Mouse (Mus musculus) left cerebral cortex, postnatal 25 days (tissue): ENCODE measurements around the gene Mib2. TPM values are rescaled to one million over a fixed set of nuclear protein-coding genes. Genes with fewer than 3 reads are reported as not detected.
"Not testable (repeated sequence)": the region's sequence is repeated elsewhere in the genome, so short reads cannot be mapped to it uniquely, and the experiment has no call there.

Source experiments
- DNase-seq, 2 experiments: peaks; one replicate each; pipeline ENCODE4 v3.0.0; 2022; ENCODE audit warnings: low spot score in 2 of 2, mixed read lengths in 1 of 2
- intact Hi-C: fragments of 180-260 bp; cut with DNase I; formaldehyde crosslinking; loops from one replicate; pipeline ENCODE4 v1.15.1; 2025
- total RNA-seq, 2 experiments: library from RNA; stranded (reverse); gene quantifications; 2 replicates each; pipeline ENCODE4 v1.2.3; 2021

The Mib2 gene
- total RNA-seq, result 100 to 1,000 TPM; 112 to 113 TPM

DNA sequence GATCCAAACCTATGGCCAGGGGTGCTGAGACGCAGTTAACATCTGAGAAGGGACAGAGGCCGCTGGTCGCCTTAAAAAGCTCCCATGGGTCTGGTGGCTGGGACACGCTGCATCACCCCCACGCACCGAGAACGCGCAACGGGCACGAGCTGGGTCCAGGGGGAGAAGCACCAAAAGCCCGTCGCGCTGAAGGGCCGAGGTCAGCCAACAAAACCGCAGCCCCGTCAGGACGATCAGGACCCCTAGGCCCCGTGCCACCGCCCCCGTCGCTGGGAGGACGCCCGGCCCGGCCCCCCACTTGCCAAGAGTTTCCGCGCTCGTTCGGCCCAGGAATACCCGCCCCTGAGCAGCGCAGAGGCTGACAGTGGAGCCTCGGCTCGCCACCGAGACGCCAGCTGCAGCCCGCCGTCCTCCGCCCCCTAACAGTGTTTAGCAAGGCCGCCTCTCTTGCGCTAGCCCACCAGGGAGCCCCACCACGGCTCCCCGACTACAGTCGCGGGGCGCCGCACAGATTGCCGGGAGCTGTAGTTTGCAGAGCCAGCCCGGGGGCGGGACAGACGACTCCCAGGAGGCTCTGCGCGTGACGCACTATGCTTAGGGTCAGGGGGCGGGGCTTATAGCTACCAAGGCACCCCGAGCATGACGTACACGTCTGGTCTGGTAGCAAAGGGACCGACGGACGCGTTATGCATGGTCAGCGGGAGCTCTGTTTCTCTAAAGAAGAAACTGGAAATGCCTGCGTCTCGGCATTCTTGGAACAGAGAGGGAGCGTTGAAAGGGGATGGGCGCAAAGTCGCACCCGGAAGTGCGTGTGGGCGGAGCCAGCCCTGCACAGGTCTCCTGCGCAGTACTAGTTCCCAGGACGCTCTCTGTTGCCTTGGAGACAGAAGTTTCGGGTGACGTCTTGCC, at the start of gene Mib2:
Mib2 (minus strand) TSS at position 510 of the 909 bp plus-strand sequence.
- peak; percentile 98 to 99 for DNase-seq
- intact Hi-C loops, result loop anchor here (1.0 kb wide), 1 partner anchor 26 kb away; no protein-coding TSS in a partner anchor

- no peak for DNase-seq
- intact Hi-C loops, result no loop called here
Observed at GRCm38 (mm10) chr4:155710521-155711252, 41.7 kb upstream of the Mib2 start.

DNA sequence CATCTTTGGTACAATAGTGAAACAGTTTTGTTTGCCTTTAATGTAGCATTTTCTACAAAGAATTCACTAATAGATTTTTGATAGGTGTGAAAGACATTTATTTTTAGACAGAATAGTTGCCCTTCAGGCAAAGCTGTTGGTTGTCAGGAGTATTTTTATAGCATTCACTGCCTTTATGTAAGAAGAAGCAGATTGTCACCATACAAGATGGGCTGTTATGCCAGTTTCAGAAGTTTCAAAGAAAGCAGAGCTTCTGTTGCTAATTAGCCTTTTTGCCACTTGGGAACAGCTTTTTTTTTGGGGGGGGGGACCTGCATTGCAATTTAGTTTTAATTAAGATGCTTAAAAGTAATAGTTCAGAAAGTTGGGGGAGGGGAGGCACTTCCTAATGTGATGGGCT, 40.0 kb upstream of the Mib2 start:
- DNase-seq, result peak in 1 of 2 experiments; percentile 51
- intact Hi-C loops, result no loop called here

DNA sequence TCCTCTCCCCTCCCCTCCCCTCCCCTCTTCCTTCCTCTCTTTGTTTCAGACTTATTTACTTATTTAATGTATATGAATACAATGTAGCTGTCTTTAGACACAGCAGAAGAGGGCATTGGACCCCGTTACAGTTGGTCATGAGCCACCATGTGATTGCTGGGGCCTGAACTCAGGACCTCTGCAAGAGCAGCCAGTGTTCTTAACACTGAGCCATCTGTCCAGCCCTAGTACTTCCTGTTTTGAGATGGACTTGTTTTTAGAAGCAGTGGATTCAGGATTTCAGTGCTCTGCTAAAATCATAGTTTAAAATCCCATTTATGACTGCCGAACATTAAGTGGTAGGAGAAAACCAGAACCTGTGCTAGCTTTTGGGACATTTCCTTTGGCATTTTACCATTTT, 39.6 kb upstream of the Mib2 start:
- no peak for DNase-seq
- intact Hi-C loops, result no loop called here

- no peak for DNase-seq
- intact Hi-C loops, result loop anchor here (1.0 to 2.0 kb wide), 2 partner anchors 29 to 81 kb away; partner anchors contain the start of genes Cdk11b and Tmem240
Observed at GRCm38 (mm10) chr4:155705592-155705929, 36.6 kb upstream of the Mib2 start.

GRCm38 (mm10) chr4:155704721-155705591, 36.0 kb upstream of the Mib2 start, which contains the start of gene Ssu72:
Gene Ssu72 (plus strand): TSS chr4:155704800.
- DNase-seq, result peak; percentile 97
- intact Hi-C loops, result loop anchor here (1.0 to 2.0 kb wide), 2 partner anchors 30 to 81 kb away; partner anchors contain the start of genes Cdk11b and Tmem240

- intact Hi-C loops, result no loop called here
Observed at GRCm38 (mm10) chr4:155703425-155703929, 34.5 kb upstream of the Mib2 start.

DNA sequence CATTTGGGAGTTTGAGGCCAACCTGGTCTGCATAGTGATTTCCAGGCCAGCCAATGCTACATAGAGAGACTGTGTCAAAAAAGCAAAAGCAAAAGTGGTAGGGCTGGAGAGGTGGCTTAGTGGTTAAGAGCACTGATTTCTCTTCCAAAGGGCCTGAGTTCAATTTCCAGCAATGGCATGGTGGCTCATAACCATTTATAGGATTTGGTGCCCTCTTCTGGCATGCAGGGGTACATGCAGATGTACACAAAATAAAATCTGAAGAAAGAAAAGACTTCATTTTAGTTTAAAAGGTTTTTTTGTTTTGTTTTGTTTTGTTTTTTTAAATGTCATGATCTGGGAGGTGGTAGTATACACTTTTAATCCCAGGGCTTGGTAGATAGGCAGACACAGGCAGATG, 31.4 kb upstream of the Mib2 start:
- intact Hi-C loops, result no loop called here
- DNase-seq, result no peak

More at GRCm38 (mm10) chr4:155703425-155703929, 34.5 kb upstream of the Mib2 start:
- DNase-seq, result no peak

- intact Hi-C loops, result no loop called here
- peak; percentile 6 to 48 for DNase-seq
Observed at GRCm38 (mm10) chr4:155696261-155697255, 27.6 kb upstream of the Mib2 start.

GRCm38 (mm10) chr4:155695531-155696062, 26.6 kb upstream of the Mib2 start:
- DNase-seq, result no peak
- intact Hi-C loops, result loop anchor here (1.0 to 2.0 kb wide), 2 partner anchors 26 to 71 kb away; partner anchors contain the start of genes Cdk11b and Mib2

DNA sequence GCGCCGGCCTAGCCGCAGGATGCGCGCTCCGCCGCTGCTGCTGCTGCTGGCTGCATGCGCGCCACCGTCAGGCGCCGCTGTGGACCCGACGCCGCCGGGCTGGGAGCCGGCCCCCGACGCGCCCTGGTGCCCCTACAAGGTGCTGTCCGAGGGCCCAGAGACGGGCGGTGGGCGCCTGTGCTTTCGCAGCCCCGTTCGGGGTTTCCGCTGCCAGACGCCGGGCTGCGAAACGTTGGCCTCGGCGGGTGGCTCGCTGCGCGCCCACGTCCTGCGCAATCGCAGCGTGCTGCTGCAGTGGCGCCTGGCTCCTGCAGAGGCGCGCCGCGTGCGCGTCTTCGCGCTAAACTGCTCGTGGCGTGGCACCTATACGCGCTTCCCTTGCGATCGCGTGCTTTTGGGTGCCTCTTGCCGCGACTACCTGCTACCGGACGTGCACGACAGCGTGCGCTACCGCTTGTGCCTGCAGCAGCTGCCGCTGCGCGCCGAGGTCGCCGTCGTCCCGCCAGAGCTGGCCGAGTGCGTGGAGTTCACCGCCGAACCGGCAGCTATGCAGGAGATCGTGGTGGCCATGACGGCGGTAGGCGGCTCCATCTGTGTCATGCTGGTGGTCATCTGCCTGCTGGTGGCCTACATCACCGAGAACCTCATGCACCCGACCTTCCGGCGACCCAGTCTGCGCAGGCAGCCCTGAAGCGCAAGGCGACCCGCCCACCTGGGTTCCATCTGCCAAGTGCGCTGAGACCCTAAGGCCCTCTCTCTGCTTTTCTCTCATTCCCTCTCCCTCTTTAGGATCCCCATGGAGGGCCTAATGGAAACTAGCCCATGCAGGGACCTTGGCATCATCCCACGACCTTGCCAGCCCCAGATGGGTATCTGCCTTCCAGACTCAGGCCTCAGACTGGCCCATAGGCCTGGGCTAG, 25.7 kb upstream of the Mib2 start:
- intact Hi-C loops, result loop anchor here (1.0 to 5.0 kb wide), 3 partner anchors 25 to 212 kb away; partner anchors contain the start of genes Cdk11b and Mib2
- DNase-seq, result peak; percentile 88 to 89

- intact Hi-C loops, result loop anchor here (2.0 to 5.0 kb wide), 2 partner anchors 69 to 212 kb away; partner anchors contain the start of gene Cdk11b
- peak; percentile 74 to 80 for DNase-seq
Observed at GRCm38 (mm10) chr4:155694111-155694481, 25.1 kb upstream of the Mib2 start, which contains the start of gene Fndc10. Gene Fndc10 (plus strand): TSS chr4:155694342.

DNA sequence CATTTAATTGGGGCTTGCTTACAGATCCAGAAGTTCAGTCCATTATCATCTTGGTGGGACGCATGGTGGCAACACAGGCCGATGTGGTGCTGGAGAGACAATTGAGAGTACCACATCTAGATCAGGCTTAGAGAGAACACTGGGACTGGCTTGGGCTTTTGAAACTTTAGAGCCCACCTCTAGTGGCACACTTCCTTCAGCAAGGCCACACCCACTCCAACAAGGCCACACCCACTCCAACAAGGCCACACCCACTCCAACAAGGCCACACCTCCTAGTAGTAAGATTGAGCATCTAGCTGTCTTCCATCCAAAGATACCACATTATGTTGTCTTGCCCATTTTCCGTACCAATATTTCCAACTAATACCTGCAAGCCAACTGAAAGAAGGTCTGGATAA, 23.4 kb upstream of the Mib2 start:
- intact Hi-C loops, result loop anchor here (5.0 kb wide), 1 partner anchor 210 kb away; no protein-coding TSS in a partner anchor
- DNase-seq, result no peak

- intact Hi-C loops, result loop anchor here (5.0 kb wide), 1 partner anchor 208 kb away; no protein-coding TSS in a partner anchor
- peak in 1 of 2 experiments; percentile 34 for DNase-seq
Observed at GRCm38 (mm10) chr4:155690571-155691375, 21.8 kb upstream of the Mib2 start.

- intact Hi-C loops, DNase-seq: not testable (repeated sequence)
Observed at GRCm38 (mm10) chr4:155687764-155688163, 18.8 kb upstream of the Mib2 start.
